Mouse (Mus musculus) E14TG2a.4 (cell line): ENCODE results near the gene Gnas.

Experiments
- CTCF ChIP-seq: conservative IDR thresholded peaks from 2 replicates; pipeline ENCODE4 v1.5.1; 2014; ENCODE audit warnings: low read length
- NANOG ChIP-seq: IDR thresholded peaks from 2 replicates; pipeline ENCODE4 v1.6.1; 2014; ENCODE audit warnings: borderline replicate concordance, low read length, mixed read lengths

- TF ChIP-seq CTCF (no peak), NANOG (no peak)
These were observed 7.0 kb downstream of the Gnas start for GRCm38 (mm10) chr2:174291029-174291661.
